Mouse (Mus musculus): ENCODE measurements around the gene Sept4. TPM values are rescaled to one million over a fixed set of nuclear protein-coding genes. Genes with fewer than 3 reads are reported as not detected.

Gene Sept4
- polyA plus RNA-seq, 1 experiment: 20.2 TPM

Other genes with a start within 250 kb of the Sept4 start
- 0.69 and 1.1 TPM in 2 replicates for gene Ppm1e, start 209.9 kb upstream of the Sept4 start, polyA plus RNA-seq (2012; rRNA removed)
- 0.73 and 0.85 TPM in 2 replicates for gene Rad51c, start 163.9 kb upstream of the Sept4 start, polyA plus RNA-seq (2012; rRNA removed)
- gene Tex14, start 163.8 kb upstream of the Sept4 start, polyA plus RNA-seq (2012; rRNA removed): 0.12 and 0.64 TPM in 2 replicates
- gene Gm11492, start 2.2 kb upstream of the Sept4 start, polyA plus RNA-seq (2012; rRNA removed): not detected in 2 replicates
- gene Mtmr4, start 23.3 kb downstream of the Sept4 start, polyA plus RNA-seq (2012; rRNA removed): 22.4 and 61.6 TPM in 2 replicates
- gene Hsf5, start 48.3 kb downstream of the Sept4 start, polyA plus RNA-seq (2012; rRNA removed): 0.04 and 0.19 TPM in 2 replicates
- 11.2 and 16.2 TPM in 2 replicates for gene Rnf43, start 93.8 kb downstream of the Sept4 start, polyA plus RNA-seq (2012; rRNA removed)
- 67.4 and 76.6 TPM in 2 replicates for gene Supt4a, start 168.6 kb downstream of the Sept4 start, polyA plus RNA-seq (2012; rRNA removed)
- gene Tspoap1, start 191.6 kb downstream of the Sept4 start, polyA plus RNA-seq (2012; rRNA removed): 0.81 and 1.0 TPM in 2 replicates
- gene Mpo, start 224.7 kb downstream of the Sept4 start, polyA plus RNA-seq (2012; rRNA removed): 0.06 and 0.08 TPM in 2 replicates

Measured in large intestine, adult 2 months (tissue).